Mouse (Mus musculus) stomach, postnatal 0 days (tissue): ENCODE measurements around the gene Tpst1.

Experiments used
- CTCF ChIP-seq: IDR thresholded peaks from 2 replicates; pipeline ENCODE4 v1.5.1; 2016; ENCODE audit warnings: antibody characterized with exemption, low read depth, mild to moderate bottlenecking, moderate library complexity
- EP300 ChIP-seq: optimal IDR thresholded peaks from 2 replicates; pipeline ENCODE3; 2016; ENCODE audit warnings: antibody characterized with exemption

GRCm38 (mm10) chr5:130082431-130082830 is 9.3 kb downstream of the Tpst1 start:
- TF ChIP-seq CTCF = no peak
- no peak for TF ChIP-seq EP300
